Mouse (Mus musculus) kidney, postnatal 25 days (tissue): ENCODE results near the gene Ccser1.

ENCODE experiments used
- DNase-seq, 2 experiments: peaks; one replicate each; pipeline ENCODE4 v3.0.0; 2021; ENCODE audit warnings: mixed read lengths in 2 of 2

Gene Ccser1

GRCm38 (mm10) chr6:62132531-62132930 is 952.4 kb downstream of the Ccser1 start:
- no peak for DNase-seq

DNA sequence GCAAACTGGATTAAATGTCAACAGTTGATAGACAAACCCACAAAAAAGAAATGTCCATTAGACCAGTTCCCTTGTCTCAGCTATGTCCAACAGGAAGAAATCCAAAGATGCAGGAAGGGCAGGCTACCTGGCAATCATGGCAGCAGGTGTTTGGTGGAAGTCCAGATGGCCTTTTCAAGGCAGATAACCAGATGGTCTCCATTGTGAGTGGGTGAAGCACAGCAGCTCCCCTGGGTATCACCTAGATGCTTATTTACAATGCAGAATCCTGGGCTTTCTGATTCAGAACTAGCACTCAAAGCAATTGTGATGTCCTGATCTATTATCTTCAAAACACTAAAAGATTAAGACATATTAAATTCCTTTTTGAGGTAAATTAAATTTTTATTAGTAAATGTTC is 980.2 kb downstream of the Ccser1 start:
- DNase-seq: no peak

GRCm38 (mm10) chr6:62162596-62162995 is 982.5 kb downstream of the Ccser1 start:
- DNase-seq: no peak

GRCm38 (mm10) chr6:62163826-62164225 is 983.7 kb downstream of the Ccser1 start:
- no peak for DNase-seq

DNA sequence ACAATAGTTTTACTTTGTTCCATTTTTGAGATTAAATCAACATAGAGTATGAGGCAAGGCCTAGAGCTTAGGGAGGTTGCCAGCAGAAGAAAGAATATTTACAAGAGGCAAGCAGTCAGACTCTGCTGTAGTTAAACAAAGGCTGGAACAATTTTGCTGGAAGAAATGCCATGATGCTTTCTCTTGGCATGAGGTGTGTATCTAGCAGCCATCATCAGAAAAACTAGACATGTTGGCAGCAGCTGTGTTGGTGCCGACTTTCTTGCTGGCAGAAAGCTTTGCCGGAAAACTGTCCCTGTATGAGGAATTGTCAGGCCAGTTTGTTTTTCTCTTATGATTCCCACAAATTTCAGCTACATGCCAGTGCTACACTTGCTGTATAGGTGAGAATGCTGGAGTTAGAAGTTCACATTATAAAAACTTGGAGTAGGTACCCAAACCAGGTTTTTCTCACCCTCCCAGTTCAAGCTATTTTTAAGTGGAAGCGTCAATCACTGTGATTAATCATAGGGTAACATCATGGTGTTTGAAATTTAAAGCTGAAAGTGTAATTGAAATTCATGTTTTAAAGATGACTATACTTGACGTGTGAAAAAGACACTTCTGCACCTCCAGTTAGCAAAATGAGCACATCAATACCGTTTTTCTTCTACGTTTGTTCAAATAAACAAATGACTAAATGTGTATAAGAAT is 1016.5 kb downstream of the Ccser1 start:
- DNase-seq: no peak

GRCm38 (mm10) chr6:62198768-62199167 is 1018.6 kb downstream of the Ccser1 start:
- DNase-seq: no peak

- no peak for DNase-seq
Observed at GRCm38 (mm10) chr6:62205013-62205412, 1024.9 kb downstream of the Ccser1 start.

- no peak for DNase-seq
Observed at GRCm38 (mm10) chr6:62221856-62222255, 1041.7 kb downstream of the Ccser1 start.

- DNase-seq: no peak
Observed at GRCm38 (mm10) chr6:62263899-62264298, 1083.8 kb downstream of the Ccser1 start.

DNA sequence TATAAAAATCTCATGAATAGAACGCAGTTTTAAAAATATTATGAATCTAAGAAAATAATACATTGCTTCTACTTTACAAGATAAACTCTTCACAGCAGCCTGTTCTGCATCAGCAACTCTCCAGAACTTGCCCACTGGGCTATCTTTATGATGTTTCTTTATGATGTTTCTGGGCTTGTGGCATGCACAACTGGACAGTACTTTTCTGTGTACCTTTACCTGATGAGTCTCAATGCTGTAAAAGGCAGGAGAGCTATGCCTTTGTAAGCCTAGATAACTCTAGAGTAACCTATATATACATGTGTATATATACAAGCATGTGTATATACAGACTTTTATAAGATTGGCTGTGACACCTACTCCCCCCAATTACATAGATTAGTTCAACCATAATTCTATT is 1084.4 kb downstream of the Ccser1 start:
- no peak for DNase-seq

DNA sequence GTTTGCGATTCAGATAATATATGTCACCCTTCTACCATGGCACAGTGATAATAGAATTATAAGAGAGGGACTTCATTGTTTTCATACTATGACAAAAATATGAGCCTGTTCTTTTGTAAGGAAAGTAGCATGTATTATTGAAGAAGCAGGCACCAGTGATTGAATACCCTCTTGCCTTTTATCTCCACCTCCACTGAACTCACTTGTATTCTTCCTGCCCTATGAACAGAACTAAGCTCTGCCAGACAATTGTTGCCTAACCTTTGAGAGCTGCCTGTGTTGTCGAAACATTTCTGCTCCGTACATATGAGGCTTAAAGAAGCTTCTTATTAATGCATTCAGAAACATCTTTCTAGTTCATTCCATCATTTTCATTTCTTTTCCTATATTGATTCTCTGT is 1101.1 kb downstream of the Ccser1 start:
- DNase-seq: no peak

DNA sequence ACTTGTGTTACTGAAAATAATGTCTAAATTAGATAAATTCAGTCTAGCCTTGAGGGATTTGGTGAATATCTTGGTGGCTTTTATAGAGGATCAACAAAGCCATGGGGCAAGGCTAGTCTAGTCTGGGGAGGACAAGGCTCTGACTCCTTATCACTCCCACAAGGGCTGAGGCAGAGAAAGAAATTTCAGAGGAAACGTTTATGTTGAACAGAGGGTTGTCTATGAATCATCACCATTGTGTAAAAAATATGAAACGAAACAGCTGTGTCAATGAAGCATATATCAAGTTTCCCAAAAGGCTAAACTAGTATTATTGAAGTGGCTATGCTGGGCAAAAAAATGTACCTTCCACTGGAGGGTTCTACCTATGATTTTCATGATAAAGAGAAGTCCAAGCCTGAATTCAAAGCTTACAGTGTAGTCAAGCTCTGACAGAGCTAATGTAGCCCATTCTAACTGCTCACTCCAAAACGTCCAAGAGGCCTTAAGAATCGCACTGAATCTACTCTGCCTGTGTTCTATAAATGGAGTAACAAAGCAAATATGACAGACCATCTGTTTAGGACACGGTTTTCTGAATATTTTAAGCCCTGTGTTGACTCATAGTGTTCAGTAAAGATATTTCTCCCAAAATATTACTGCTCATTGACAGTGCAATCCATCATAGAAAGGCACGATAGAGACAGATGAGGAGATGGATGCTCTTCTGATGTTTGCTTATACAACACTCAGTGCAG is 1121.6 kb downstream of the Ccser1 start:
- no peak for DNase-seq

DNA sequence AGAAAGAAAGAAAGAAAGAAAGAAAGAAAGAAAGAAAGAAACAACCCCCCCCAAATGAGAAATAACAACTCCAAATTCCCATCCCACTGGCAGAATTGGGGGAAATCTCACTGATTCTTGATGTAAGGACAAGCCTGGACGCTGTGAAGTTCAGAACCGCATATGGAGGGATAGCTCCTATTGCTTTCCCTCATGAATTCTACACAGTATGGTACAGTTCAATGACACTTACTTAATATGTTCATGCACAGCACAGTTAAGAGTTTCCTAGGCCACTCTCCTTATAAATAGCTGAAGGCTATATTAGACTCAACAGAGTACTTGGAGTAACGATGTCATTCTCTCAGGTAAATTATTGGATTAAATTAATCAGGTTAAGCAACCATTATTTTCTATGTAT is 1138.5 kb downstream of the Ccser1 start:
- DNase-seq: no peak

DNA sequence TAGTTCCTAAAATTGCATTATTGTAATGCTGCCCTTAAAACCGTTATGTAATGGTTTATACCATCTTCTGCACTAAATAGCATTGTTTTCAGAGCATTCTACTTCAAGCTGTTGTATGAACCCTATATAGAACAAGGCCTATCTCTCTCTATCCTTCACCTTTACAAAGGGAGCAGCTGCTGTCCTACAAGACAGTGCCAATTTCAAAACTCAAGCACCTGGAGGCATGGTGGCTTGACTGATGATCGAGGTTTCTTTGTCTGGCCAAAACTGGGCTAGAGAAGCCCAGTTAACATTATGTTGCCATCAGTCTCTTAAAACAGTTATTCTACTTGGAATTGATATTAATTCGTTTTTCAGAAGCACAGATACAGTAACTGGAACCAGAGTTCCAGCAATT is 1160.2 kb downstream of the Ccser1 start:
- DNase-seq: no peak

DNA sequence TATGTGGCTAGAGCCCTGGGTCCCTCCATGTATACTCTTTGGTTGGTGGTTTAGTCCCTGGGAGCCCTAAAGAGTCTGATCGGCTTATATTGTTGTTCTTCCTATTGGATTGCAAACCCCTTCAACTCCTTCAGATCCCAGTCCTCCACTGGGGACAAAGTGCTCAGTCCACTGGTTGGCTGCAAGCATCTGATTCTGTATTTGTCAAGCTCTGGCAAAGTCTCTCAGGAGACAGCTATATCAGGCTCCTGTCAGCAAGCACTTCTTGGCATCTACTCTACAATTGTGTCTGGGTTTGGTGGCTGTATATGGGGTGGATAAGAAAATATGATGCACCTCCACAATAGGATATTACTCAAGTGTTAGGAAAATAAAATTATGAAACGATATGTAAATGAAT is 1187.7 kb downstream of the Ccser1 start:
- DNase-seq: no peak
